Mouse (Mus musculus): ENCODE measurements around the gene Nectin2. TPM values are rescaled to one million over a fixed set of nuclear protein-coding genes. Genes with fewer than 3 reads are reported as not detected.

Nectin2 gene
- polyA plus RNA-seq, 1 experiment from 2014 or later: 67.1 TPM

DNA sequence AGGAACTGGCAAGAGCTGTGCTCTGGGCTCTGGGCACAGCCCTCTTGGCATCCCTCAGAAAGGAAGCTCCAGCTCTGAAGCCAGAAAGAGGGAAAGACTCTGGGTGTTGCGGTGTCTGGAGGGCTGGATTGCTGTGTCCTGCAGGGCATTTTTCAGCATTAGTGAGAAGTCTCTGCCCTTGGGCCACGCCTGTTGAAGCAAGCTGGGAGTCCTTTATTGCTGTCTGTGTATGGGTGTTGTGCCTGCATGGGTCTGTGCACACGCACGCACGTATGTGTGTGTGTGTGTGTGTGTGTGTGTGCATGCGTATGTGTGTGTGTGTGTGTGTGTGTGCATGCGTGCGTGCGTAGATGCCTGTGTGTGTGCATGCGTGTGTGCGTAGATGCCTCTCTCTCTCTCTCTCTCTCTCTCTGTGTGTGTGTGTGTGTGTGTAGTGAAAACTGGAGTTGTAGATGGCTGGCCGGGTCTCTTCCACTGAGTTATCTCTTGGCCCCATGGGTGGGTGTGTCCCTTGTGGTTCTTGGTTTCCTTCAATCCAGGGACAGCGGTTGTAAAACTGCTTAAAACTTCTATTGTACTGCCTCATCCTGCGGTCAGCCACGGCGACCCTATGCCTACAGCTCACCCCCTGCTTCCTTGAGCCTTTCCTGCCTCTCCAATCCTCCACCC is 13.8 kb downstream of the Nectin2 start:
- no peaks in the 10 kb centered on the region for H3K27me3 ChIP-seq
- peaks cover 3% of the 10 kb centered on the region for H3K4me1 ChIP-seq
- H3K4me2 ChIP-seq (replicated peaks): no peak overlapping the region
- peaks cover 64% of the 10 kb centered on the region for H3K36me3 ChIP-seq
- no peak overlapping the region for H3K4me3 ChIP-seq
- H3K9ac ChIP-seq: no peak overlapping the region
- no peak overlapping the region for H3K27ac ChIP-seq
- no peaks in the 10 kb centered on the region for H3K9me3 ChIP-seq (replicated peaks)
- no peak for ATAC-seq (ENCODE audit: low FRiP score)
- WGBS: 88% methylated on average over 16 of the region's 16 CpGs

DNA sequence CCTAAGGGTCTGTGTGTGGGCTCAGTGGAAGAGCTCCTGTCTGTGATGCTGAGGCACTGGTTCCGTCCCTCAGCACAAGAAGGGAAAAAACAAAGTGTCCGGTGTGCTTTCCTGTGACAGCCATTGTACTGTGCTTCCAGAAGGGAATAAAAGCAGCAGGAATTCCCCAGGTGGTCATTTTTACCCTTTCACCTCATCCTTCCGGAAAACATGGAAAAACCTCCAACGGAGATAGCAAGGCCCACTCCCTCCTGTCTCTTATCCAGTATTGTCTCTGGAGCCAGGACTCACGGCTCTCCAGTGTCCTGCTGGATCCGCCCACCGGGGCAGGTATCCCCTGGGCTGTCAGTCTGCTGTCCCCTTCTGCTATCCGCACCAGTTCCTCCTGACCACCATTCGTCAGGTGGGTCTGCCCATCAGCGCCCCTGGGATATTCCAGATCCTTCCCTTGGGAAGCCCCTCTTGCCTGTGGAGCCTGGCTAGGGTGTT is 16.1 kb downstream of the Nectin2 start:
- ATAC-seq (ENCODE audit: low FRiP score): no peak
- H3K9ac ChIP-seq: no peak overlapping the region
- peaks cover 81% of the 10 kb centered on the region for H3K36me3 ChIP-seq
- no peak overlapping the region for H3K27ac ChIP-seq
- H3K27me3 ChIP-seq: no peaks in the 10 kb centered on the region
- H3K4me2 ChIP-seq (replicated peaks): no peak overlapping the region
- no peak overlapping the region for H3K4me3 ChIP-seq
- H3K4me1 ChIP-seq: no peaks in the 10 kb centered on the region
- H3K9me3 ChIP-seq (replicated peaks): no peaks in the 10 kb centered on the region
- WGBS: 91% methylated on average over 10 of the region's 10 CpGs

DNA sequence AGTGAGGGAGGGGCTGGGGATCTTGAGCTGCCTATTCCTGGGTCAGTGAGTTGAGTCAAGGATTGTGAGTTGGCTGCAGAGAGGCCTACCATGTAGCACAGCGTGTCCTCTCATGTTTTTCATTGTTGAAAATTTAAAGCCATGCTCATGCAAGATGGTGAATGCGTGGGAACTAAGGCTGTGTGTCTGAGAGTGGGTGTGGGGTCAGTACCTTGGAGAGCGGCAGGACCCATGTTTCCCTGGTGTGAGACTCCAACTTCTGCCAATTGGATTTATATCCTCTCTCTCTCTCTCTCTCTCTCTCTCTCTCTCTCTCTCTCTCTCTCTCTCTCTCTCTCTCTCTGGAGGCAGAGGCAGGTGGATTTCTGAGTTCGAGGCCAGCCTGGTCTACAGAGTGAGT is 23.7 kb downstream of the Nectin2 start:
- H3K4me2 ChIP-seq (replicated peaks): no peak overlapping the region
- no peak overlapping the region for H3K4me3 ChIP-seq
- H3K27ac ChIP-seq: no peak overlapping the region
- H3K36me3 ChIP-seq: peaks cover 87% of the 10 kb centered on the region
- H3K9ac ChIP-seq: no peak overlapping the region
- H3K27me3 ChIP-seq: no peaks in the 10 kb centered on the region
- H3K9me3 ChIP-seq (replicated peaks): peaks cover 6% of the 10 kb centered on the region; the same call in 1 of the 2 replicates
- H3K4me1 ChIP-seq: no peaks in the 10 kb centered on the region
- no peak for ATAC-seq (ENCODE audit: low FRiP score)
- 96% methylated on average over 3 of the region's 4 CpGs for WGBS

DNA sequence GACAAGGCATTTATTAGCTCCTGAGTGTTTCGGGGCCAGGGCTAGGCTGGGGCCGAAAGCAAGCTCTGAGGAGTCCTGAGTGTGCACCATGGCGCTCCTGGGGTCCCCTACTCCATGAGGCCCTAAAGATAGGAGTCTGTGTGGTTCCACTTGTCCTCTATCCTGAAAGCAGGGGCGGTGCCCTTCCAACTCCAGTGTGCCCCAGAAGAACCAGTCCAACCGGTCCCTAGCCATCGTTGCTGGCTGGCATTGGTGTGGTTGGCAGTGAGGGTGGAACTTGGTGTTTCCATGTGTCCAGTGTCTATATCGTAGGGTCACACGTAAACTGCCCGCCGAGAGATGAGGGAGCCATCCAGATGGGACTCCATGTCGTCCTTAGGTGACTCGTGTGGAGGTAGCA is 26.1 kb downstream of the Nectin2 start:
- H3K4me2 ChIP-seq (replicated peaks): no peak overlapping the region
- H3K4me3 ChIP-seq: no peak overlapping the region
- H3K36me3 ChIP-seq: peaks cover 81% of the 10 kb centered on the region
- no peaks in the 10 kb centered on the region for H3K27me3 ChIP-seq
- peaks cover 17% of the 10 kb centered on the region for H3K9me3 ChIP-seq (replicated peaks)
- no peak overlapping the region for H3K9ac ChIP-seq
- ATAC-seq (ENCODE audit: low FRiP score): no peak
- no peaks in the 10 kb centered on the region for H3K4me1 ChIP-seq
- H3K27ac ChIP-seq: no peak overlapping the region
- 93% methylated on average over 12 of the region's 12 CpGs for WGBS

DNA sequence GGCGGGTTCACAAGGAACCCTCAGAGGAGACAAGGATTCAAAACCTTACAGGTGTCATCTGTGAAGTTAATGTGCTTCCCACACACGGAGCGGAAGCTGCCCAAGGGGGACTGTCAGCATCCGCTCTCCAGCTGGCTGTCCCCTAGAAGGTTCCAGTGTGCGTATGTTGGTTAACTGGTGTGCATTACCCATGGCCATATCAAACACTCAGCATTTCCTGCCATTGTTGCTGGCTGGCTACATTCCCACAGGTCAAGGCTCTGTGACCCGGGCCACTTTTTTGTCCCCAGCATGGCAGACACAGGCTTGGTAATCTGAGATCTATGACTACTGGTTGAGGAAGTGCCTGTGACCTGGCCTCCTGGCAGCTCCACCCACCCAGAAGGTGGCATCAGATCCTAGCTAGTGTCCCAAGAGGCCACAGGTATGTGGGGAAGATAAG is 27.5 kb downstream of the Nectin2 start:
- H3K4me3 ChIP-seq: no peak overlapping the region
- H3K4me1 ChIP-seq: no peaks in the 10 kb centered on the region
- H3K9me3 ChIP-seq (replicated peaks): peaks cover 17% of the 10 kb centered on the region
- no peak overlapping the region for H3K9ac ChIP-seq
- ATAC-seq (ENCODE audit: low FRiP score): no peak
- H3K36me3 ChIP-seq: peaks cover 73% of the 10 kb centered on the region
- H3K4me2 ChIP-seq (replicated peaks): no peak overlapping the region
- WGBS: 92% methylated on average over 6 of the region's 6 CpGs
- no peak overlapping the region for H3K27ac ChIP-seq
- H3K27me3 ChIP-seq: no peaks in the 10 kb centered on the region

DNA sequence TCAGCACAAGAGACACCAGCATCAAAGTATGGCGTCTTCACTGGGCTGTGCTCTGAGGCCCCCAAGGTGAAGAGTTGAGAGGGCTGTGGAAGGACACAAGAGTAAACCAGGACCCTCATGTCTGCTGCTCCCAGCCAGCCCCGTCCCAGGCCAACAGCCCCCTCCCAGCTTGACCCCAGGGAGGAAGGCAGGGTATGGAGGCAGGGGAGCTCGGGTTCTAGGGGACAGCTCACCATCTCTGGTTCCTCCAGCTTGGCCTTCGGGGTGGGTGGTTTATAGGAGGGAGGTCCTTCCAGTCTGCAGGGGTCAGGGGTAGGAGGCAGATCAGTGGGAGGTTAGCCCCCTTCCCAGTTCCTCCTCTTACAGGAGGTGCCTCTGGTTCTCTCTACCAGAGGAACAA is 31.1 kb downstream of the Nectin2 start:
- H3K4me2 ChIP-seq (replicated peaks): no peak overlapping the region
- H3K4me3 ChIP-seq: no peak overlapping the region
- peaks cover 17% of the 10 kb centered on the region for H3K9me3 ChIP-seq (replicated peaks)
- 91% methylated on average over 4 of the region's 4 CpGs for WGBS
- no peak for ATAC-seq (ENCODE audit: low FRiP score)
- no peak overlapping the region for H3K27ac ChIP-seq
- no peak overlapping the region for H3K9ac ChIP-seq
- H3K36me3 ChIP-seq: peaks cover 50% of the 10 kb centered on the region
- H3K4me1 ChIP-seq: peaks cover 14% of the 10 kb centered on the region
- H3K27me3 ChIP-seq: no peaks in the 10 kb centered on the region

DNA sequence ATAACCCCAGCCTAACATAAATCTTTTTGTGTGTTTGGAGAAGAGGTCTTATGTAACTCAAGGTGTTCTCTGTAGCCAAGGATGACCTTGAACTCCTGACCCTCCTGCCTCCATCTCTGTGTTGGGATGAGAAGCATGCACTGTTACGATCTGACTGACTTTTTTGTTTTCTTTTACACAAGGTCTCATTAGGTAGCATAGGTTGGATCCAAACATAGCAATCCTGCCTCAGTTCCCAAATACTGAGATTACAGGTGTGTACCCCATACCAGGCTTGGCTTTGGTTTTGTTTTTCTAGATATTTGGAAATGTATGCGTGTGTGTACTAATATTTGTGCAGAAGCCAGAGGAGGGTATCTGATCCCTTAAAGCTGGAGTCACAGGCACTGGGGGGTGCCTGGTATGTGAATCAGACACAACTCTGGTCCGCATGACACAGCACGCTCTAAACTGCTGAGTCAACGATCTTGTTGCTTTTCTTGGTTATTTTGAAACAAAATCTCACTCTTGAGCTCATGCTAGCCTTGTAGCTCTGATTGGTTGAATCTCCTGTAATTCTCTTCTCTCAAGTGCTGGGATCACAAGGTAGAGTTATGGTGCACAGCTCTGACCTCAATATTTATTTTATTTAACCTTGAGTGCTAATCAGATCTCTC is 31.9 kb downstream of the Nectin2 start:
- Histone ChIP-seq H3K9ac (no peak overlapping the region), H3K27me3 (no peaks in the 10 kb centered on the region), H3K27ac (no peak overlapping the region), H3K9me3 (replicated peaks) (peaks cover 17% of the 10 kb centered on the region), H3K4me2 (replicated peaks) (no peak overlapping the region), H3K4me3 (no peak overlapping the region), H3K4me1 (peaks cover 22% of the 10 kb centered on the region), H3K36me3 (peaks cover 43% of the 10 kb centered on the region)
- 94% methylated on average over 5 of the region's 5 CpGs for WGBS
- ATAC-seq (ENCODE audit: low FRiP score): no peak

DNA sequence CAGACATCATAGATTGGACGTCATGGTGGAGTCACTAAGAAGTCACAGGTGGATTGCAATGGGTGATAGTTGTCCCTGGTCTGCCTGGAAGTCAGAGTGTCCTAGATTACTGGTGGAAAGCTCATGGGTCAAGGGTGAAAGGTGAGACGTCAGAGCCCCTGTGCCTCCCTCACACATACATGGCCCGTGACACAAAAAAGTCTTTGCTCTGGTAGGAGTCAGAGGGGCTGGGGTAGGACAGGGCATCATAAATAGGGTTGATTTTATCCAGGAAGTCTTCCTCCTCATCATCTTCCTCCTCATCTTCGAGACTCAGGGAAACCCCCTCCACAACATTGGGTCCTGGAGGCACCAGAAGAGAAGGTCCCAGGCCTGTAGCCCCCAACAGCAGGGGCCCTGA is 32.9 kb downstream of the Nectin2 start:
- 89% methylated on average over 4 of the region's 4 CpGs for WGBS
- H3K27ac ChIP-seq: 0 out of 2 replicates have a peak overlapping the region, but pooled peaks have one; percentile 89
- H3K4me1 ChIP-seq: peaks cover 24% of the 10 kb centered on the region
- peaks cover 17% of the 10 kb centered on the region for H3K9me3 ChIP-seq (replicated peaks)
- peaks cover 38% of the 10 kb centered on the region for H3K36me3 ChIP-seq
- no peaks in the 10 kb centered on the region for H3K27me3 ChIP-seq
- H3K4me2 ChIP-seq (replicated peaks): no peak overlapping the region
- H3K4me3 ChIP-seq: no peak overlapping the region
- ATAC-seq (ENCODE audit: low FRiP score): no peak
- no peak overlapping the region for H3K9ac ChIP-seq

DNA sequence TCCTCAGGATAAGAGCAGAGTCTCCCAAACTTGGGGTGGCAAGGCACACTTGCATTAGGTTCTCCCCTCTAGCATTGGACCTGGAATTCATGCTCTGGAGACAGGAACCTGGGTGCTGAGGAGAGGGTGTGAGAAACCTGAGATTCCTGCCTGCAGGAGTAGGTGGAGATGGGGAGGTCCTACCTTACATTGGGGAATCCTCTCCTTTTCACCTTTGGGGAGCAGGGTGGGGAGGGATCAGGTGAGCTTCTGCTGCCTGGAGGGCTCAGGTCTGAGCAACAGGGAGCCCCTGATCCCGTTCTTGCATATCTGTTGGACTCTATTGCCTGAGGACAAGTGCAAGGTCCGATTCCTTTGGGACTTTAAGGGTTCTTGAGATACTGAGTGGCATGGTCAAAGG is 33.5 kb downstream of the Nectin2 start:
- peak overlapping the region; percentile 99; the same call in 1 of the 2 replicates for H3K4me3 ChIP-seq
- ATAC-seq (ENCODE audit: low FRiP score): no peak
- WGBS: 91% methylated on average over 2 of the region's 2 CpGs
- peak overlapping the region; percentile 62 for H3K4me2 ChIP-seq (replicated peaks)
- peak overlapping the region; percentile 48 for H3K9ac ChIP-seq
- peaks cover 41% of the 10 kb centered on the region for H3K36me3 ChIP-seq
- H3K27me3 ChIP-seq: no peaks in the 10 kb centered on the region
- peaks cover 14% of the 10 kb centered on the region for H3K9me3 ChIP-seq (replicated peaks)
- H3K27ac ChIP-seq: peak overlapping the region; percentile 89
- H3K4me1 ChIP-seq: peaks cover 24% of the 10 kb centered on the region

DNA sequence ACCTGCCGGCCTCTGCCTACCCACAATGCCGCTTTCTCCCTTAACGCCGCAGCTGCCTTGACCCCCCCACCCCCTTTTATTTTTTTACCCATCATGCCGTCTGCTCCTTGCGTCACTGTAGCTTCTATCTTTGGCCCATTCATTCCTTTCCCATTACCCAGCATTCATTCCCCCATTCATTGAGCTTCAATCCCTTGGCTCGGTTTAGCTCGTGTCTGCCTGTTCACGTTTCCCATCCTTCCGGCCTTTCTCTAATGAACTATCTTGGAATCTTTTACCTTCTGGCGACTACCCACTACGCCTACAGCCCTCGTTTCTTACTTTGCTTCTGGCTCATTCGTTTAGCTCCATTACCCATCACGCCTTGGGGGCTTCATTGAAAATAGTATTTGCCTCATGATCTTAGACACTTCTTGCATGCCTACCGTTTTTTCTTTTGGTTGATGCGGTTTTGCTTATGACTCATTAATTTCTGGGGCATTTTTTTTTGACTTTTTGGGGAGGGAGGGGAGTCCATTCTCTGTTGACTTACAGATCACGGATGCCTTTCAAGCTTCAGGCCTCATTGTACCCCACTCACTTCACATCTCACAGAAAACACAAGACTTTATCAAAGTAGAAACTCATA is 34.1 kb downstream of the Nectin2 start:
- no peak for ATAC-seq (ENCODE audit: low FRiP score)
- H3K36me3 ChIP-seq: peaks cover 42% of the 10 kb centered on the region
- peak overlapping the region; percentile 48 for H3K9ac ChIP-seq
- peaks cover 24% of the 10 kb centered on the region for H3K4me1 ChIP-seq
- H3K9me3 ChIP-seq (replicated peaks): peaks cover 8% of the 10 kb centered on the region
- peak overlapping the region; percentile 89 for H3K27ac ChIP-seq
- H3K4me3 ChIP-seq: peak overlapping the region; percentile 99
- 8% methylated on average over 18 of the region's 18 CpGs for WGBS
- H3K27me3 ChIP-seq: no peaks in the 10 kb centered on the region
- peak overlapping the region; percentile 62 for H3K4me2 ChIP-seq (replicated peaks)

DNA sequence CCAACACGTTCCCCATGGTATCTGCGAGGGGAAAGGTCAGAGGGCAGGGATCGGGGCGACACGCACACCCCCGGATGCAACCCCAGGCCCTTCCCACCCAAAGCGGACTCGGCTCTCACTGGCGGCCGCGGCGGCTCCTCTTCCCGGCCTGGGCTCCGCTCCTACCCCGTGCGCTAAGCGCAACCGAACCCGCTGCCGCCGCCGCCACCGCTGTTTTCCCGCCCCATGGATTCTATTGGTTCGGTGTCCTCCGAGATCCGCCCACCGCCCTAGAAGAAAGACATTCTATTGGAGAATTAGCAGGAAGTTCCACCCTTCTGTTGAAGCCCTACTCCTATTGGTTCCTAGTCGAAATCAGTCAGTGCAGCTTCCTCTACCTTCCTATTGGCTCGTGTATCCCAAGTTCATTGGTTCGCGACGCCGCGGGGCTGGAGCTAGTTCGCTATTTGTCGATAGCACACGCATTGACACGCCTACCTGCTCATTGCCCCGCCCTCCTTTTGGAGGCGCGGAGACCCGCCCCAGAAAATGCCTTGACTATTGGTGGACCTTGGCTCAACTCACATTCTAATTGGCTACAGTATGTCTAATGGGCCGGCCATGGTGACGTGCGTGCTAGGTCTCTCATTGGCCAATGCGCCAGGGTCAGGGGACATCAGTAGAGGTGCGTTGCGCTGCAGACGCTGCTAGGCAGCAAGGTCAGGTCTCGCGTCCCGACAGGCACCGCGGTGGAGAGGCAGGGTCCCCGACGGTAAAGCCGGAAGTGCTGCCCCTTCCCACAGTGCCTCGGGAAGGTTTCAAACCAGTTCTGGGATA is 34.8 kb downstream of the Nectin2 start, which contains the start of gene Tomm40:
Gene Tomm40, minus strand, starts transcription at position 200 of the 816 bp plus-strand sequence.
- Histone ChIP-seq H3K27me3 (no peaks in the 10 kb centered on the region), H3K4me3 (peak within 1 kb of the TSS; percentile 99), H3K27ac (peak within 1 kb of the TSS; percentile 89), H3K4me2 (replicated peaks) (peak within 1 kb of the TSS; percentile 98), H3K36me3 (peaks cover 41% of the 10 kb centered on the region), H3K9me3 (replicated peaks) (peaks cover under 1% of the 10 kb centered on the region; the same call in 1 of the 2 replicates), H3K4me1 (peaks cover 24% of the 10 kb centered on the region), H3K9ac (peak within 1 kb of the TSS; percentile 97)
- peak; percentile 100 for ATAC-seq (ENCODE audit: low FRiP score)
- under 1% methylated on average over 56 of the region's 59 CpGs for WGBS

DNA sequence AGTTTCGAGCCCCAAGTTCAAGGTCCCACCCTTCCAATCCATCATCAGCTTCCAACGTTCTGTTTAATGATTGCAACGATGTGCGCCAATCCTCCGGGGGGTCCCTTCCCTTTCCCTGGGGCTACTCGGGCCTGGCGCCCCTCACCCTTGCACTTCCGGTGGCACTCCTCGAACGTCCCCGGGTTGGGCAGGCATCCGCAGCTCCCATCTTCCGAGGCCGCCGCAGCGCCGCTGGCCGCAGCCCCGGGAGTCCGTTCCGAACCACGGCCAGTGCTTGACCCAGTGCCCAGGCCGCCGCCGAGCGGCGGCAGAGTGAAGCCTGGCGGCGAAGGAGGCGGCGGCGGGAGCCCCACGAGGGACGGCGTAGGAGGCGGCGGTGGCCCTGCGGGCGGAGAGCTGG is 35.4 kb downstream of the Nectin2 start:
- Histone ChIP-seq H3K27ac (peak overlapping the region; percentile 74), H3K27me3 (no peaks in the 10 kb centered on the region), H3K4me3 (peak overlapping the region; percentile 99), H3K9me3 (replicated peaks) (no peaks in the 10 kb centered on the region), H3K4me2 (replicated peaks) (peak overlapping the region; percentile 98), H3K36me3 (peaks cover 40% of the 10 kb centered on the region), H3K9ac (peak overlapping the region; percentile 97), H3K4me1 (peaks cover 24% of the 10 kb centered on the region)
- under 1% methylated on average over 38 of the region's 39 CpGs for WGBS
- no peak for ATAC-seq (ENCODE audit: low FRiP score)
